Mouse (Mus musculus) heart, postnatal 0 days (tissue): ENCODE results near the gene Gpr27. TPM values are rescaled to one million over a fixed set of nuclear protein-coding genes. Genes with fewer than 3 reads are reported as not detected.
A peak's percentile ranks its signal among the peaks of the same experiment; 100 is the strongest.

ENCODE experiments used
- ATAC-seq: fragments of 200-750 bp; cut with Nextera tagmentation; 2 replicates; pipeline ENCODE4 v1.8.0; 2017; ENCODE audit warnings: low read depth, moderate number of reproducible peaks, moderate library complexity; ENCODE audit not compliant: insufficient read depth
- DNase-seq: peaks from one replicate; pipeline ENCODE4 v3.0.0-alpha.2; 2016; ENCODE audit warnings: low spot score
- H3K27ac ChIP-seq: fragments of 300-500 bp; sonication (generic); 2 replicates; pipeline ENCODE4 v1.5.1; 2014; ENCODE audit warnings: low read depth, mild to moderate bottlenecking
- H3K27me3 ChIP-seq: fragments of 300-500 bp; sonication (generic); 2 replicates; pipeline ENCODE4 v1.6.1; 2014; ENCODE audit warnings: low read length, mixed read lengths; ENCODE audit not compliant: control insufficient read depth, insufficient read depth
- H3K36me3 ChIP-seq: fragments of 300-500 bp; sonication (generic); replicated peaks from 2 replicates; pipeline ENCODE4 v1.6.1; 2014; ENCODE audit warnings: low read length, mixed read lengths; ENCODE audit not compliant: control insufficient read depth, insufficient read depth
- H3K4me1 ChIP-seq: fragments of 300-500 bp; sonication (generic); 2 replicates; pipeline ENCODE4 v1.6.1; 2014; ENCODE audit warnings: antibody characterized with exemption; ENCODE audit not compliant: control insufficient read depth, insufficient read depth
- H3K4me2 ChIP-seq: fragments of 300-500 bp; sonication (generic); 2 replicates; pipeline ENCODE4 v1.6.1; 2014; ENCODE audit warnings: low read depth, mild to moderate bottlenecking, low read length, moderate library complexity
- H3K4me3 ChIP-seq: fragments of 300-500 bp; sonication (generic); 2 replicates; pipeline ENCODE4 v1.5.1; 2014; ENCODE audit warnings: low read depth, low read length
- H3K9ac ChIP-seq: fragments of 300-500 bp; sonication (generic); replicated peaks from 2 replicates; pipeline ENCODE4 v1.6.1; 2014; ENCODE audit warnings: low read depth, low read length, mixed read lengths
- H3K9me3 ChIP-seq: fragments of 300-500 bp; sonication (generic); replicated peaks from 2 replicates; pipeline ENCODE4 v1.6.1; 2016; ENCODE audit warnings: low read length; ENCODE audit not compliant: control insufficient read depth
- CTCF ChIP-seq: IDR thresholded peaks from 2 replicates; pipeline ENCODE4 v1.5.1; 2016; ENCODE audit warnings: antibody characterized with exemption, control low read depth, low read depth
- EP300 ChIP-seq: IDR thresholded peaks from 2 replicates; pipeline ENCODE4 v1.6.1; 2016; ENCODE audit warnings: antibody characterized with exemption, low read depth
- WGBS: fragments of 180-500 bp; shearing (Covaris S2); extraction: QIAGEN DNeasy Blood & Tissue Kit; methylation state at CpG from one replicate; pipeline ENCODE4 v1.1.7; 2014; 5-methylcytosine and 5-hydroxymethylcytosine counted together
- polyA plus RNA-seq: library from polyadenylated mRNA; unstranded; fragments of >200 nt; fragmentation: Nextera tagmentation; extraction: Ambion mirVana; gene quantifications from 2 replicates; pipeline ENCODE4 v1.2.1, GENCODE M21; 2015
- total RNA-seq: library from RNA; depleted of rRNA; stranded (reverse); fragments of >200 nt; gene quantifications from 2 replicates; pipeline ENCODE4 v1.2.3, GENCODE M21; 2014; ENCODE audit warnings: low replicate concordance

The Gpr27 gene
- total and polyA plus RNA-seq, 2 experiments from 2014 or later = 0.34 to 0.78 TPM

GRCm38 (mm10) chr6:99669481-99670325 lies 22.8 kb upstream of the Gpr27 start:
- Histone ChIP-seq H3K36me3 (no peaks in the 10 kb centered on the region), H3K27me3 (no peaks in the 10 kb centered on the region), H3K27ac (no peak overlapping the region), H3K4me2 (no peak overlapping the region), H3K9ac (no peak overlapping the region), H3K4me3 (no peak overlapping the region), H3K9me3 (no peaks in the 10 kb centered on the region), H3K4me1 (0 out of 2 replicates have a peak, but pooled peaks cover 8% of the 10 kb centered on the region)
- WGBS = 52% methylated on average over 5 of the region's 5 CpGs
- ATAC-seq (no peak), DNase-seq (no peak)
- no peak for TF ChIP-seq CTCF

- H3K9ac ChIP-seq = no peak overlapping the region
- 78% methylated on average over 7 of the region's 7 CpGs for WGBS
- H3K4me1 ChIP-seq = 0 out of 2 replicates have a peak, but pooled peaks cover 8% of the 10 kb centered on the region
- no peaks in the 10 kb centered on the region for H3K27me3 ChIP-seq
- no peak overlapping the region for H3K4me3 ChIP-seq
- no peak overlapping the region for H3K27ac ChIP-seq
- DNase-seq (peak; percentile 56), ATAC-seq (no peak)
- H3K9me3 ChIP-seq = no peaks in the 10 kb centered on the region
- TF ChIP-seq EP300 (no peak), CTCF (peak; percentile 73)
- no peaks in the 10 kb centered on the region for H3K36me3 ChIP-seq
- no peak overlapping the region for H3K4me2 ChIP-seq
Measured at GRCm38 (mm10) chr6:99670481-99671119, 21.9 kb upstream of the Gpr27 start.

GRCm38 (mm10) chr6:99671768-99672167 lies 20.7 kb upstream of the Gpr27 start:
- Histone ChIP-seq H3K9me3 (no peaks in the 10 kb centered on the region), H3K36me3 (no peaks in the 10 kb centered on the region), H3K27me3 (0 out of 2 replicates have a peak, but pooled peaks cover 2% of the 10 kb centered on the region), H3K4me3 (no peak overlapping the region), H3K27ac (no peak overlapping the region), H3K4me1 (0 out of 2 replicates have a peak, but pooled peaks cover 5% of the 10 kb centered on the region), H3K9ac (no peak overlapping the region), H3K4me2 (no peak overlapping the region)
- 65% methylated on average over 3 of the region's 3 CpGs for WGBS
- peak; percentile 24; the same call in 1 of the 2 replicates for TF ChIP-seq CTCF
- no peak for TF ChIP-seq EP300
- DNase-seq (no peak), ATAC-seq (no peak)

- H3K4me2 ChIP-seq = no peak overlapping the region
- no peaks in the 10 kb centered on the region for H3K9me3 ChIP-seq
- TF ChIP-seq CTCF = no peak
- TF ChIP-seq EP300 = no peak
- H3K4me1 ChIP-seq = no peaks in the 10 kb centered on the region
- H3K36me3 ChIP-seq = no peaks in the 10 kb centered on the region
- no peak overlapping the region for H3K4me3 ChIP-seq
- DNase-seq = no peak
- H3K27ac ChIP-seq = no peak overlapping the region
- H3K9ac ChIP-seq = no peak overlapping the region
- no peak for ATAC-seq
- WGBS = 79% methylated on average over 4 of the region's 4 CpGs
- 0 out of 2 replicates have a peak, but pooled peaks cover 5% of the 10 kb centered on the region for H3K27me3 ChIP-seq
Measured at GRCm38 (mm10) chr6:99674482-99674881, 18.0 kb upstream of the Gpr27 start.

GRCm38 (mm10) chr6:99677325-99677724 lies 15.2 kb upstream of the Gpr27 start:
- 84% methylated on average over 8 of the region's 8 CpGs for WGBS
- no peak overlapping the region for H3K27ac ChIP-seq
- 0 out of 2 replicates have a peak, but pooled peaks cover 5% of the 10 kb centered on the region for H3K27me3 ChIP-seq
- TF ChIP-seq CTCF (no peak), EP300 (no peak)
- H3K4me1 ChIP-seq = no peaks in the 10 kb centered on the region
- DNase-seq (no peak), ATAC-seq (no peak)
- H3K4me3 ChIP-seq = no peak overlapping the region
- H3K4me2 ChIP-seq = no peak overlapping the region
- H3K9me3 ChIP-seq = no peaks in the 10 kb centered on the region
- H3K9ac ChIP-seq = no peak overlapping the region
- H3K36me3 ChIP-seq = no peaks in the 10 kb centered on the region
